Mouse (Mus musculus) lung, postnatal 10 days (tissue): ENCODE data around the gene Flt3l.
A peak's percentile ranks its signal among the peaks of the same experiment; 100 is the strongest.

ENCODE experiments used
- DNase-seq: peaks from one replicate; pipeline ENCODE4 v3.0.0; 2021

The Flt3l gene

DNA sequence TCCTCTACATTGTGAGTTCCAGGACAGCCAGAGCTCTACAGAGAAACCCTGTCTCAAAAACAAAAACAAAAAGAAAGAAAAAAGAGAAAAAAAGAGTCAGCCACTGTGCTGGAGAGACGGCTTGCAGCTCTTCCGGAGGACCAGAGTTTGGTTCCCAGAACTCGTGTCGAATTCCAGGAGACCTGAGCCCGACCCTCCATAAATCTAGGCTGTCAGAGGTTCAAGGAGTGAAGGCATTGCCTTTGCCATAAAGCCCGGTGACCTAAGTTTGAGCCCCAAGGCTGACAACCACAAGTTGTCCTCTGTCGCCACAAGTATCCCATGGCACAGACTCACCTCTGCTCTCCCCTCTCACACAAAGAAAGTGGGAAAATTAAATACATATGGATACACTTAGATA lies 42.1 kb downstream of the Flt3l start:
- DNase-seq: no peak

GRCm38 (mm10) chr7:45093516-45093905 lies 42.7 kb downstream of the Flt3l start:
- DNase-seq: no peak

DNA sequence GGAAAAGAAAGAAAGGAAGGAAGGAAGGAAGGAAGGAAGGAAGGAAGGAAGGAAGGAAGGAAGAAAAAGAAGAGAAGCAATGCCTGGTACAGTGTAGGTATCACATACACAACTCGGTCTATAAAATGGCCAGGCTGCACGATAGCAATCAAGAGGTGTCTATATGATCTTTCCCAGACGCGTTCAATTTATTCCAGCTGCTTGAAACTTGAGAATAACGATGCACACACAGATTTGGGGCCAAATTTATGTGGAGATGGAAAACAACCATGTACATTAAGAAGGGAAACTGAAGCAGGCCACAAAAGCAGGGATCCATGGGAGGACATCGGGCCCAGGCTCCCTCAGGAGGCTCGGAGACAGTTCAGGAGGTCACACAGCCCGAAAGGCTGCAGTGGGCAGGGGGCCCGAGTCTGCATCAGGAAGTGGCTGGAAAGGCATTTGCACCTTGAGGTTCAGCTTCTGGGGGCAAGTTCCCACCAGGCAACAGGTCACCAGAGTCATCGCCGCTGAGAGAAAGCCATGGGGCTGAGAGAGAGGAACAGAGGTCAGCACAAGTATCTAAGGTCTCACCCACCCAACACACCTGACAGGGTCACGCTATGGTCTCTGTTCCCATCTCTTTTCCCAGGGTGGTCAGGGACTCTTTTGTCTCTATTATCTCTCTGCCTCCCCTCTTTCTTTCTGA lies 43.3 kb downstream of the Flt3l start:
- DNase-seq: no peak

- DNase-seq: peak; percentile 96
Measured at GRCm38 (mm10) chr7:45092048-45092447, 44.2 kb downstream of the Flt3l start, which contains the start of gene Rcn3. TSS of gene Rcn3 (minus strand) at chr7:45092221.

DNA sequence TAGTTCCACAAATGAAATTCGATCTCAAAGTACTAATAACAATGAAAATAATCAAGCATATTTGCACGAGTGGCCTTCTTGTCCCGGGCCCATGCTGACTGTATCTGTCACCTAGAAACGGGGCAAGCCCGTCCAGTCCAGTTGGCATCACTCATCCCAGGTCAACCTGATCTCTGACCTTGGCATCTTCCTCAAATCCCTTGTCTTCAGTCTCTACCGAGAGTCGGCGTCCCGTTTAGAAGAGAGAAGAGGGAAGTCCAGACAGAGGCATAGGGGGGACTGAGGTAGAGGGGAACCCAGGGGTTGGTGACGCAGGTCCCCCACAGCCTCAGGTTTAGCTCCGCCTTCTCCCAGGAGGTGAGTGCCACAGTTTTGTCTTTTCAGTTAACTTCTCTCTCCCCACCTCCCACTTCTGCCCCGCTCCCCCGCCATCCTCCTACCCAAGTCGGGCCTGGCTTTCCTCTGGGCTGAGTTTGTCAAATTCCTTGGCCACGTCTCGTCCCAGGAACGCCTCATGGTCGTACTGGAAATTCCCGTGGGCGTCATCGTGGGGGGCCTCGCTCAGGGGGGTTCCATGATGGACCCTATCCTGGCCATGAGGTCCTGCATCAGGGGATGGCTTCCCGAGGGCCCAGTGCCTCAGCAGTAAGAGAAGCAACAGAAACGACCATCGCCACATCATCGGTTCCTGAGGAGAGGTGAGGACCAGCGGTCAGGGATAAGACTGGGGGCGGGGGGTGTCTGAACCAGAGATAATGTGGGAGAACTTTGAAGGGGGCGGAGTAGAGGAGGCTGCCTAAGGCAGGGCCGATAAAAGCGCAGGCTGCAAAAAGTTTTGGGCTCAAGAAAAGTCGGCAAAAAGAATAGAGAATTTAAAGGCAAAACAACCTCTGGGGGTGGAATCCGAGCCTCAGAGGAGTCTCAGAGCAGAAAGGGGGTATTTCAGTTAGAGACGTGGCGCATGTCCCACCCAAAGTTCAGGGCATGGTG lies 44.9 kb downstream of the Flt3l start:
- DNase-seq: peak; percentile 76

DNA sequence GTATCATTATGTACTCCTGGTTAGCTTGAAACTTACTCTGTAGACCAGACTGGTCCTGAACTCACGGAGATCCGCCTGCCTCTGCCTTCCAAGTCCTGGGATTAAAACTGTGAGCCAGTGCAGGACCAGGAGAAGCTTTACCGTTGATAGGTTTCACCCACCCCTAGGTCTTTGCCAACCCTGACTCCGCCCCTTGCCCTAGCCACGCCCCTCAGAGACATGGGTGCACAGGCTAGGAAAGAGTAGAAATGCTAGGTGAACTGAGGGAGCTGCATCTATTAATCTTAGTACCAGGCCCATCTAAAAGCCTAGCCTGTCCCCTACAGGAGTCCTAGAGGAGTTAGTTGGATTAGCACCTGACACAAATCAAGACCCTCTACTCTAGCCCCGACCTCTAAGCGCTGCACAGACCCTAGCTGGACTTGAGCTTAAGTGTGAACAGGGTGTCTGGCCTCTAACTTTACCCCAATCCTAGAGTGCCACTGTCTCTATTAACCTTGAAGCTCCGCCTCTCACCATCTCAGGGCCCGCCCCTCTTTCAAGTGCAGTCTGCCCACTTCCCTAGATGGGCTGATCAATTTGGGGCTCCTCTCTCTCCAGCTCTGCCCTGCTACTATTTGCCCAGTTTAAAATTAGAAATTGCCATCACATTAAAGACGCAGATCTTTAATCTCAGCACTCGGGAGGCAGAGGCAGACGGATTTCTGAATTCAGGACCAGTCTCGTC lies 45.8 kb downstream of the Flt3l start:
- DNase-seq: no peak

- no peak for DNase-seq
Measured at GRCm38 (mm10) chr7:45088597-45088996, 47.6 kb downstream of the Flt3l start.

- DNase-seq: no peak
Measured at GRCm38 (mm10) chr7:45086084-45086483, 50.1 kb downstream of the Flt3l start.

DNA sequence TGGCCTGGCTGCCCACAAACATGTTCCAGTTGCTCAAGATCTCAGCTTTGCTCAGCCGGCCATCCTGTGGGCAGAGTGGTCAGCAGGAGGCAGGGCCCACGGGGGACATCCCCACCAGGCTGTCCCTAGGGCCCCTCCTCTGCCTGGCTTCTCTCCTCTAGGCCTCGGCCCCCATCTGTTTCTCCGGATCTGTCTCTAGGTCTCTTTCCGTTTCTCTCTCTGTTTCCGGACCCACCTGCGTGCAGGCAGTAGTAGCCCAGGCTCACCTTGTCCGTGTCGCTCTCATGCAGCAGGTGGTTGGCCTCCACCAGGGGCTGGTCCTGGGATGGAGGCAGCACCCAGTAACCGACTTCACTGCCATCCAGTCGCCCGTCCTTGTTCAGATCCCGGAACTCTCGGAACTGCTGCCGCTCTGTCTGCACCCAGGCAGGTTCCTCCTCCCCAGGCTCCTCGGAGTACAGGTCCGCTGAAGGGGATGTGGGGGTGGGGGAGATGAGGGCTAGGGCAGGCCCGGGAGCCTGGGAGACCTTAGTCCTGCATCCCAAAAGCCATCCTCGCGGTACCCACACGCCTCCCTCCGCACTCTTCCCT lies 52.8 kb downstream of the Flt3l start:
- DNase-seq: no peak

DNA sequence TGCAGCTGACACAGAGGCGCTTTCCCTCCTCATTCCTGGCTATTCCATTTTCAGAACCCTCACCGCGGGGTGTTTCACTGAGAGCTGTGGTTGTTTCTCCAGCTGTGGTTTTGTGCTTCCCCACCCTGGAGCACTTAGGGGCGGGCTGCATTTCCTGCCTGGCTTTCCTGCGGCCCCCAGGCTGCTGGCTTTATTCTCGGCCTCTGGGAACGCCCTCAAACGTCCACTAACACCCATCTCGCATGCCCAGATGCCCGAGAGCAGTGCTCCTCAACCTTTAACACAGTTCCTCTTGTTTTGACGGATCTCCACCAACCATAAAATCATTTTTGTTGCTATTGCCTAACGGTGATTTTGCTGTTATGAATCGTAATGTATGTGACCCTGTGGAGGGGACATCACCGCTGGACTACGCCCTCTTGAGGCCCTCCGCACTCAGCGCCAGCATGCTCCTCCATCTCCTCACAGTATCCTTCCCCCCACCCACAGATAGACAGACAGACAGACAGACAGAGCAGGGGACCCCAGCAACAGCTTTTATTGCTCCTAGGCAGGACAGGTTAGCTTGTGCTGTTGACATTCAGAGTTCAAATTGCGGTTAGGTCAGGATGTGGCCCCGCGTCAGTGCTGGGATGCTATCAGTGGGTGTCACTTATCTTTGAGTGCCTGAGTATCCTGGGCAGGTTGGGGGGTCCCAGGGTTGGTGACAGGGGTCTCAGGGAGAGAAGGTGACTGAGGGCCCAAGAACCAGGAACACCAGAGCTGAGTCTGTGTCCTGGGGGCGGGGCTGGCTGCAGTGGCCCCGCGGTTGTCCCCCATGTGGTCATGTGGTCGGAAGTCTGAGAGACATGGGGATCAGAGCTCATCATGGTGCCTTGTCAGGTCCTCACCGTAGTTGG lies 53.6 kb downstream of the Flt3l start:
- peak; percentile 83 for DNase-seq

DNA sequence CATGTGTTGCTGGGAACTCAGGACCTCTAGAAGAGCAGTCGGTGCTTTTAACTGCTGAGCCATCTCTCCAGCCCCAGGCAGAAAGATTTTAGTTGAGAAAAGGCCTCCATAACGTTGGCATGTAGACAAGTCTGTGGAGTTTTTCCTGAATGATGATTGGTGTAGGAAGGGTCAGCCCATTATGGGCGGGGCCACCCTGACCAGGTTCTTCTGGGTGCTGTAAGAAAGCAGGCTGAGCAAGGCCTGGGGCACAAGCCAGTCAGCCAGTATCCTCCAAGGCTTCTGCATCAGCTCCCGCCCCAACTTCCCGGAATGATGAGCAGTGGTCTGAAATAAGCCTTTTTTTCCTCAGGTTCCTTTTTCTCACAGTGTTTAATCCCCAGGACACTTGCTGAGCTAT lies 55.2 kb downstream of the Flt3l start:
- no peak for DNase-seq

GRCm38 (mm10) chr7:45079856-45080255 lies 56.4 kb downstream of the Flt3l start:
- DNase-seq: peak; percentile 94
